Mouse (Mus musculus): ENCODE measurements at regions not wholly inside any gene's neighbourhood (a gene's known extent, or its start where the extent isn't known, plus 50 kb on each side); places are given as distances from the start of the nearest gene placed in this dataset.
A peak's percentile ranks its signal among the peaks of the same experiment; 100 is the strongest.

GRCm38 (mm10) chrX:96876239-96876638 lies 163.0 kb downstream of the Gpr165 start:
- in situ Hi-C loops (cut with MboI; ENCODE audit: low pct_unique_long_range_greater_than_20kb) = loop anchor here (25.0 kb wide), 1 partner anchor 689 kb away; no protein-coding TSS in a partner anchor
- H3K27me3 ChIP-seq = peaks cover 15% of the 10 kb centered on the region
- no peak for TF ChIP-seq CTCF (IDR thresholded peaks at IDR 0.05)
- ChIA-PET POLR2A (no interaction called here), CTCF (no interaction called here)
- DNase-seq (ENCODE audit: low read depth, low spot score) (no peak), ATAC-seq (no peak)

GRCm38 (mm10) chrX:96878721-96879120 lies 165.5 kb downstream of the Gpr165 start:
- ChIA-PET POLR2A (no interaction called here), CTCF (no interaction called here)
- in situ Hi-C loops (cut with MboI; ENCODE audit: low pct_unique_long_range_greater_than_20kb) = loop anchor here (25.0 kb wide), 1 partner anchor 691 kb away; no protein-coding TSS in a partner anchor
- DNase-seq (ENCODE audit: low read depth, low spot score) (no peak), ATAC-seq (no peak)
- peak; percentile 46 for TF ChIP-seq CTCF (IDR thresholded peaks at IDR 0.05)
- H3K27me3 ChIP-seq = peaks cover 15% of the 10 kb centered on the region

- no peak for TF ChIP-seq CTCF (IDR thresholded peaks at IDR 0.05)
- CTCF ChIA-PET = no interaction called here
- in situ Hi-C loops (cut with MboI; ENCODE audit: low pct_unique_long_range_greater_than_20kb) = loop anchor here (25.0 kb wide), 1 partner anchor 692 kb away; no protein-coding TSS in a partner anchor
- POLR2A ChIA-PET = no interaction called here
- DNase-seq (ENCODE audit: low read depth, low spot score) (no peak), ATAC-seq (no peak)
- peaks cover 15% of the 10 kb centered on the region for H3K27me3 ChIP-seq
These were observed 165.9 kb downstream of the Gpr165 start for GRCm38 (mm10) chrX:96879154-96879553.

- ATAC-seq = no peak
- POLR2A ChIA-PET = no interaction called here
- in situ Hi-C loops (cut with MboI; ENCODE audit: low pct_unique_long_range_greater_than_20kb) = no loop called here
- TF ChIP-seq CTCF (IDR thresholded peaks at IDR 0.05) = peak; percentile 35
- peaks cover 18% of the 10 kb centered on the region for H3K27me3 ChIP-seq
- DNase-seq (ENCODE audit: low read depth, low spot score) = no peak
- CTCF ChIA-PET = no interaction called here
These were observed 171.8 kb upstream of the Pgr15l start for GRCm38 (mm10) chrX:96900636-96901035.

All from Patski (cell line).